Mouse (Mus musculus): ENCODE results near the gene Rps27l. TPM values are rescaled to one million over a fixed set of nuclear protein-coding genes. Genes with fewer than 3 reads are reported as not detected.

Gene Rps27l
- polyA plus RNA-seq, 1 experiment, result 588 TPM

GRCm38 (mm10) chr9:66991021-66991749 is 45.3 kb downstream of the Rps27l start:
- Histone ChIP-seq H3ac (ENCODE audit: control insufficient read depth, insufficient read length) (no peak overlapping the region), H3K4me3 (no peak overlapping the region), H3K79me2 (ENCODE audit: control insufficient read depth, insufficient read depth) (no peaks in the 10 kb centered on the region), H3K4me2 (ENCODE audit: low read depth) (peak overlapping the region; percentile 68), H3K36me3 (ENCODE audit: control insufficient read depth, insufficient read depth) (no peaks in the 10 kb centered on the region), H3K27me3 (ENCODE audit: control insufficient read depth, insufficient read depth, insufficient read length) (no peaks in the 10 kb centered on the region)
- TF ChIP-seq SRF (IDR thresholded peaks at IDR 0.05; ENCODE audit: control insufficient read depth, insufficient read length, low read depth) (no peak), TCF3 (IDR thresholded peaks at IDR 0.05; ENCODE audit: insufficient read length, low read depth) (no peak), POLR2A (IDR thresholded peaks at IDR 0.05; ENCODE audit: insufficient read length, low read depth) (peak; percentile 21), POLR2AphosphoS2 (IDR thresholded peaks at IDR 0.05; ENCODE audit: insufficient read length, low read depth) (no peak)

DNA sequence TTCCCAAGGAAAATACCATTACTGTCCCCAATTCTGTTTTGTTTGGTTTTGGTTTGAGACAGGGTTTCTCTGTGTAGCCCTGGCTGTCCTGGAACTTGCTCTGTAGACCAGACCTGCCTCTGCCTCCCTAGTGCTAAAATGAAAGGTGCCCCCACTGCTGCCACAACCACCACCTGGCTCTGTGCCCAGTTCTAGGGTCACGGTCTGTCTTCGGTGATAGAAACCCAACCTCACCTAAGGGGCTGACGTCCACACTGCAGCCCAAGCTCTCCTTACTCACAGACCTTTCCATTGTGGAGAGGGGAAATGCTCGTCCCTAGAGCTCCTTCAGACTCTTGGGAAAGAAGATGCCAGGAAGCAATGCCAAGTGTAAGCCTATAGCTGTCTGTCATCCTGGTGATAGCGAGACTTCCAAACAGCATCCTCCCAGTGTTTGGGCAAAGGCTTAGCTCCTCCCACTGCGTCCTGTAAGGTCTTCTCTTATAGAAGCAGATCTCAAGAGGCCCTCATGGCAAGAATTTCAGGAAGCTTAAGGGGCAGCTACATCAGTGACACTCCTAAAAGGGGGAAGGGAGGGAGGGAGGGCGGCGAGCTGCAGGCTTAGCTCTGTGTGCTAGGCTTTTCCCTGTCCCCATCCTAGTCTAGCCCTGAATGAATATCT is 46.0 kb downstream of the Rps27l start:
- no peak overlapping the region for H3K4me2 ChIP-seq (ENCODE audit: low read depth)
- TF ChIP-seq MYOG (IDR thresholded peaks at IDR 0.05; ENCODE audit: control insufficient read depth in 1 of 3, insufficient read depth in 1 of 3, insufficient read length in 2 of 3, low read depth in 2 of 3) (no peak), REST (IDR thresholded peaks at IDR 0.05; ENCODE audit: insufficient read depth, insufficient read length) (no peak), SRF (IDR thresholded peaks at IDR 0.05; ENCODE audit: control insufficient read depth, insufficient read length, low read depth) (no peak), TCF12 (IDR thresholded peaks at IDR 0.05; ENCODE audit: insufficient read depth, poor library complexity, severe bottlenecking) (no peak), E2F4 (IDR thresholded peaks at IDR 0.05; ENCODE audit: insufficient read depth) (no peak), TCF3 (IDR thresholded peaks at IDR 0.05; ENCODE audit: insufficient read length, low read depth) (no peak), CEBPB (IDR thresholded peaks at IDR 0.05; ENCODE audit: insufficient read depth, poor library complexity, severe bottlenecking) (no peak), USF1 (IDR thresholded peaks at IDR 0.05; ENCODE audit: low read depth) (no peak), POLR2A (IDR thresholded peaks at IDR 0.05; ENCODE audit: insufficient read length, low read depth) (no peak), MYOD1 (IDR thresholded peaks at IDR 0.05; ENCODE audit: control insufficient read depth in 1 of 3, insufficient read length in 2 of 3, low read depth in 2 of 3) (no peak), MAX (IDR thresholded peaks at IDR 0.05; ENCODE audit: low read depth) (no peak), POLR2AphosphoS2 (IDR thresholded peaks at IDR 0.05; ENCODE audit: insufficient read length, low read depth) (no peak)
- H3K27me3 ChIP-seq (ENCODE audit: control insufficient read depth, insufficient read depth, insufficient read length), result no peaks in the 10 kb centered on the region
- no peaks in the 10 kb centered on the region for H3K36me3 ChIP-seq (ENCODE audit: control insufficient read depth, insufficient read depth)
- no peak overlapping the region for H3ac ChIP-seq (ENCODE audit: control insufficient read depth, insufficient read length)
- H3K79me2 ChIP-seq (ENCODE audit: control insufficient read depth, insufficient read depth), result no peaks in the 10 kb centered on the region
- H3K4me3 ChIP-seq, result no peak overlapping the region

Other genes starting within 250 kb of the Rps27l start
- gene Car12, start 232.4 kb upstream of the Rps27l start, polyA plus RNA-seq (2012; fragmentation: generic; extraction: Trizol), result 0.40 TPM
- gene Aph1b, start 150.6 kb upstream of the Rps27l start, polyA plus RNA-seq (2012; fragmentation: generic; extraction: Trizol), result 2.5 TPM
- gene Gm10647, start 149.0 kb upstream of the Rps27l start, polyA plus RNA-seq (2012; fragmentation: generic; extraction: Trizol), result not detected
- gene Aph1c, start 111.4 kb upstream of the Rps27l start, polyA plus RNA-seq (2012; fragmentation: generic; extraction: Trizol), result 2.7 TPM
- 2.3 TPM for gene Rab8b, start 26.4 kb upstream of the Rps27l start, polyA plus RNA-seq (2012; fragmentation: generic; extraction: Trizol)
- 6.6 TPM for gene Lactb, start 29.4 kb downstream of the Rps27l start, polyA plus RNA-seq (2012; fragmentation: generic; extraction: Trizol)
- 1,921 TPM for gene Tpm1, start 103.3 kb downstream of the Rps27l start, polyA plus RNA-seq (2012; fragmentation: generic; extraction: Trizol)

Measured in myocyte (in vitro differentiated cells).